Mouse (Mus musculus) 416B (cell line): Measurements from ENCODE around the gene Acot13.
A peak's percentile ranks its signal among the peaks of the same experiment; 100 is the strongest.

ENCODE experiments used
- DNase-seq: peaks from one replicate; pipeline ENCODE4 v3.0.0; 2011; ENCODE audit warnings: low read depth

The Acot13 gene

DNA sequence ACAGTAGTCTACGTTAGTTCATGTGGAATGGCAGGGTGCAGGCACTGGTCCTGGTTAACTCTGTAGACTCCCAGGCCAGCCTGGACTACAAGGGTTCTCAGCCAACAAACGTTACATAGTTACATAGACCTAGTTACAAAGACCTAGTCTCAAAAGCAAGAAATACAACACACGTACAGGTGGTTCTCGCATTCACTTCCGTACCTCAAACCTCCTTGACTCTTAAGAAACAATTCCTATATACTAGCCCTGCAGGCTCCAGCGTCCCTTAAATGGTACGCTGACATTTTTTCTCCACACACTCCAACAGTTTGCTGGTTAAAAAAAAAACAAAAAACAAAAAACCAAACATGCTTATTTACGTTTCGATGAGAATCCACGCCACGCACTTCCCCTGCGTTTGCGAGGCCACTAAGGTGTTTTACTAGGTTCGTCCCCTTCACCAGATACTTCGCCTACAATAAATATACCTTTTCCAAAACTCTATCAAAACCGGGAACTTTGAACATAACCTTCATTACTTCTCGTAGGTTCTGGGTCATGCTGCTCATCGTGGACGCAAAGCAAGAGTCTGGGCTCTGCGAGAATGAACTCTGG, 486 bp downstream of the Acot13 start:
- peak; percentile 54 for DNase-seq

- no peak for DNase-seq
These were observed 5.2 kb downstream of the Acot13 start for GRCm38 (mm10) chr13:24826116-24826515.

DNA sequence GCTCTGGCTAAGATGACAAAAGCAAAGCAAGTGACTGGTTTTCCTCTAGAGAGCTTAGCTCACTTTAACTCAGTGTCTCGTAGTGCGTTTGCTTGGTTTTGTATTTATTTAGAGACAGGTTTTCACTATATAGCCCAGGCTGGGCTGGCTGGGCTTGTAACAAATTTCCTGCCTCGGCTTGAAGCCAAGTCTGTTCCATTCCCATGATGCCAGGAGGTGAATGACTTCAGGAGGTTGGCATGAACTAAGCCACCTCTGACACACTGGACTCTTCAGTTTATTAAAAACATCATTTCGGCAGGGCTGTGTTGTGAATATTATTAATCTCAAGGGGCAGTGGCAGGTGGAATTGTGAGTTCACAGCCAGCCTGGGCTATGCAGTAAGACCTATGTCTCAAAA, 5.8 kb downstream of the Acot13 start:
- no peak for DNase-seq

DNA sequence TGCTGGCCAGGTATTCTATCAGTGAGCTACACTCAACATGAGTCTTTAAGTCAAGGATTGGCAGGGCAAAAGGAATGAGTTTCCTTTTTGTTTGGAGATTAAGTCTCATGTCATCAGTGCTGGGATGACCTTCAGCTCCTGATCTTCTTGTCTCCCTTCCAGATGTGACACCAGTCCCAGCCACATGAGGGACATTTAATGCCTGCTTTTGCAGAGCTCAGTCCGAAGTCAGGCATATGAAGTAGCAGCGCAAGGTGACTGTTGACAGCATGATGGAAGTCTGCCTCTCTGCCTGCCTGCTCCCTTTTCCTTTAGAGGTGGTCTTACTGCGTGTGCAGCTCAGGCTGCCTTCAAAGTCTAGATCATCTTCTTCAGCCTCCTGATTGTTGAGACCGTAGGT, 6.7 kb downstream of the Acot13 start:
- no peak for DNase-seq

GRCm38 (mm10) chr13:24822663-24823343, 8.5 kb downstream of the Acot13 start:
- DNase-seq: no peak

DNA sequence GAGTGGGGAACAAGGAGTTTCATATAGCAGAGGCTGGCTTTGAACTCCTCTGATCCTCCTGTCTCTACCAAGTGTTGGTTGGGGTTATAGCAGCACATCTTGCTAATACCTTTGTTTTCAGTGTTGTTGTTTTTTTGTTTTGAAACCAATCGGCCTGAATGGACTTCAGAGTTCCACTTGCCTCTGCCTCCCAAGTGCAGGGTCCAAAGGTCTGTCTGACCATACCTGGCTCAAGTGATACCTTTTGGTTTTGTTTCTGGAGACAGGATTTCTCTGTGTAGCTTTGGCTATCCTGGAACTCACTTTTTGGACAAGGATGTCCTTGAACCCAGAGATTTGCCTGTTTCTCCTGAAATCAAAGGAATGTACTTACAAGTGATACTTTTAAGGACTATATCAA, 11.4 kb downstream of the Acot13 start:
- DNase-seq: no peak

DNA sequence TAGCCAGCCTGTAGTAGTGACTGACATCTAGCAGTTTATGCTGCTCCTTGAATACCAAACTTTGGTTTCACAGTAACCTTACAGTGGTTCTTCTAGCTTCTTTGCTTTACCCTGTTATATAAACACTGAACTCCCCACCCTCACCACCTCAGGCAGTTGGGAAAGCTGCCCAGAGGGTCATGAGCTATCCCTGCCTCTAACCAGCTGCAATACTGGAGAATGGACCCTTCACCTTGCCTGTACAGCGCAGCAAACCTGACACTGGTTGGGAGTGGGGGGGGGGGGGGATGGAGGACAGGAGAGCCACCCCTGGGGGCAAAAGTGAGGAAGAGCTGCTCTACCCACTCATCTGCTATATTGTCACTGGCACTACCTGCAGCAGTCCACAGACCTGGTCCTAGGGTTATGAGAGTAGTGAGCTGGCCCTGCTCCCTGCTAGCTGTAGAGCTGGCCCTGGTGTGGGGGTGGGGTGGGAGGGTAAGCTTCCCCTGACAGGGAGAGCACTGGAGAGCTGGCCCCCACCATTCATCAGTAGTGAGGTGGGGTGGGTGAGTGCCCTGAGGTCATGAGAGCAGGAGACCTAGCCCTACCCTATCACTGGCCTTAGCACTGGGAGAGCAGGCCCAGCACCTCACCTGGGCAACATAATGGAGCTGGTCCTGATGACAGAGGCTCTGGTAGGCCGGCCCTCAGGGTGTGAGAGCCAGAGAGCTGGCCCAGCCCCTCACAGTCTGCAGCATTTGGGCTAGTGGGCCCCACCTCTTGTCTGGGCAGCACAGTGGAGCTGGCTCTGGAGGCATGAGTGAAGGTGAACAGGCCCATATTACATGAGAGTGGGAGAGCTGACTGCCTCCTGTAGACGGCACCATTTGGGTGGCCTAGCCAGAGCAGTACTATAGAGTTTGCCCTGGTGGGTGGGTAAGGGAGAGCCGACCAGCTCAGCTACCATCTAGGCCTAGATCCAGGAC, 14.9 kb downstream of the Acot13 start:
- DNase-seq: peak; percentile 42

DNA sequence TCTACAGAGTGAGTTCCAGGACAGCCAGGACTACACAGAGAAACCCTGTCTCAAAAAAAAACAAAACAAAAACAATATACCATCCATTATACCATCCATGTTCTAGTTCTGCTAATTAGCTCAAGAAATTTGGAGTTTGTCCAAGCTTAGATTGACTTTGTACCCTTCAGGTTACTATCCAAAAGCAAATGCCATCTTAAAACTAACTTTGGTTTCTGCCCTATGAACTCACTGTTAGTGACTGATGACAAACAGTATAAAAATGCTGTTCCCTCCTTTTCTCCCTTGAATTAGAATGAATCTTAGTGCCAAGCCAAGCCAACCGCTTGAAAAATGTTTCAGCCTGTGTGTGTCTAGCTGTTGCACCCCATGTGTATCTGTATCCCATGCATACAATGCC, 16.7 kb downstream of the Acot13 start:
- no peak for DNase-seq

DNA sequence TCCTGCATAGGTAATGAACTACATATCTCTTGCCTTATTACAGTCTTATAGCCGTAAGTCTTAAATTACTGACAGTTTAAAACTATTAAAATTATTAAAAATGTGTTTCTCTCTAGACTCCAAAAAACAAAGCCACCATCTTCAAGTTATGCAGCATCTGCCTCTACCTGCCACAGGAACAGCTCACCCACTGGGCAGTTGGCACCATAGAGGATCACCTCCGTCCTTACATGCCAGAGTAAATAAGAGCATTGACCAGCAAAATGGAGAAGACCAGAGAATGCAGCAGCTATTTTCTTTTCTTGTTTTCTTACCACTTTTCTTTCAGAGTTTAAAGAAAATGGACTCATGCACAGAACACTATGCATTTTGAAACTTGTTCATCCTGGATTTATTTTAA, 18.8 kb downstream of the Acot13 start:
- no peak for DNase-seq

- no peak for DNase-seq
These were observed 25.3 kb downstream of the Acot13 start for GRCm38 (mm10) chr13:24806079-24806478.

DNA sequence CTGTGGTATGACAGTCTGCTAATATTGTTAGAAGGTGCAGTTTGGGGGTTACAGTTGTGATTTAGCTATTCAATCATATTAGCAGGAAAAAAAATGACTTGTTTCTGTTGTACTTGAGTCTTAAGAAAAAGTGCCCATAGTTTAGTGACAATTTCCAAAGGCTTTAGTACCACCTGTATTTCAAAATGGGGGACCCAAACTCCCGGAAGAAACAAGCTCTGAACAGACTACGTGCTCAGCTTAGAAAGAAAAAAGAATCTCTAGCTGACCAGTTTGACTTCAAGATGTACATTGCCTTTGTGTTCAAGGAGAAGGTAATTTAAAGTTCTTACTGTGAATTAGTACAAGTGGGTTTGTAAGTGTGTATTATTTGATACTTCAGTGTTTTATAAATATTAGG, 28.1 kb downstream of the Acot13 start:
- no peak for DNase-seq

GRCm38 (mm10) chr13:24802131-24802691, 29.1 kb downstream of the Acot13 start:
- peak; percentile 78 for DNase-seq

GRCm38 (mm10) chr13:24801308-24801921, 29.9 kb downstream of the Acot13 start, which contains the start of gene BC005537:
BC005537 (plus strand) TSS chr13:24801657.
- no peak for DNase-seq

DNA sequence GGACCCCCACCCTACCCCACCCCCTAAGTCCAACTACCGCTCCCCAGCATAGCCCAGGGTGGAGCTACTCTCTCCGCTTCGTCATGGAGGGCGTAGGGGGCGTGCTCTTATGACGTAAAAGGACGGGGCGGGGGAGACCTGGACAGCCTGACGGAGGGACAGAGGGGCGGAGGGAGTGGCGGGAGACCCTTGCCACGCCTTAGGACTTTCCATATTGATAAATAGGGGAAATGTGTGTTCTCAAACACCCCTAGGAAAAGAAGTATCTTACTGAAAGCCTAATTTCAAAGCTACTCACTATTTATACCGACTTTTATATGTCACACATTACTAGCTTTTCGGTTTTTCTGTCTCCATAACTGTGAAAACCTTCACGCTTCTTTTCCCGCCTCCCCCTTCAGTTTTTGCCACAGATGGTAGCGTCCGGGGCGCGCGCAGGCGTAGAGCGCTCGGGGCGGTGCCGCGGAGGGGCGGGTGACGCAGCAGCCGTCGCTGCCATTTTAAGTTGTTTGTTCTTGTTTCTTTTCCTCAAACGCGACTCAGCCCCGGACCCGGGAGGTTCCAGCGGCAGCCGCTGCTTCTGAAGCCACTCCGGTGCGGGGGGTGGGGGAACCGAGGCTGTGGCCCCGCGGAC, 30.5 kb downstream of the Acot13 start:
- DNase-seq: peak; percentile 99

DNA sequence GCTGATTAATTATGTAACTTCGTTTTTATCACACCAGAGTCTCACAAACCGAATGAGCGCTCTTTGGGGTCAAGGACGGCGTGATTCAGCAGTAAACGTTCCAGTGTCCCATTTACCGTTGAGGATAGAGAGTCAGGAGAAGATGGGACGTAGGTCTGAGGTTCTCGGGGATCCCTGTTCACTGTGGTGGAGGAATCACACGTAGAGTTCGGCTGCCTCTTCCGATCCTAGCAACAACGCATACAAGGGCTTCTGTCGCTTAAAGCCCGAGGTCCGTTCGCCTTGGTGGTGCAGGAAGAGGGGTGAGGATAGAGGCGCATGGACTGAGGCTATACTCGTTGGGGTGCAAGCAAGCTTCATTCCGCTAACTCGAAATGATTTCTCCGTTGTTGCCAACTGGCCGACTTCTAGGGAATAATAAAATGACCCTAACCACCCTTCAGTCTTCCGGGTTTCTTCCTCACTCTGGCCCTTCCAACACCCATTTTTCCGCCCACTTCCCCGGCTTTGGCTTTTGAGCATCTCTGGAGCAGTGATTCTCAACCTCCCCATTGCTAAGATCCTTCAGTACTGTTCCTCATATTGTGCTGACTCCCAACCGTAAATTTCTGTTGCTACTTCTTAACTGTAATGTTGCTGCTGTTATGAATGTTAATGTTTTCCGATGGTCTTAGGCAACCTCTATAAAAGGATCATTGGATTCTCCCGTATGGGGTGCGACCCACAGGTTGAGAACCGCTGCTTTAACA, 31.2 kb downstream of the Acot13 start:
- DNase-seq: peak; percentile 70

DNA sequence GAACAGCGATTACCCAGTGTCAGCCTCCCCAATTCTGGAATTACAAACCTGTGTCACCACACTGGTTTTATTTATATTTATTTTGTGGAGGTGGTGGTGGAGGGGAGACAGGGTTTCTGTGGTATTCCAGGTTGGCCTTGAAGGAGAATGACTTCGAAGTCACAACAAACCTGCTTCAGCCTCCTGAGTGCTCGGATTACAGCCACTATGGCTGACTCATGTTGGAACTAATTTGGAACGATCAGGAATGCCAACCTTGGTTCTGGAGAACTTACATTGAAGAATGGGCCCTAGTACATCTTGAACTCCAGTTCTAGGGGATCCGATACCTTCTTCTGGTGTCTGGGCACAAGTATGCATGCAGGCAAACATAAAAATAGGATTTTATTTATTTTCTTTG, 32.0 kb downstream of the Acot13 start:
- no peak for DNase-seq

DNA sequence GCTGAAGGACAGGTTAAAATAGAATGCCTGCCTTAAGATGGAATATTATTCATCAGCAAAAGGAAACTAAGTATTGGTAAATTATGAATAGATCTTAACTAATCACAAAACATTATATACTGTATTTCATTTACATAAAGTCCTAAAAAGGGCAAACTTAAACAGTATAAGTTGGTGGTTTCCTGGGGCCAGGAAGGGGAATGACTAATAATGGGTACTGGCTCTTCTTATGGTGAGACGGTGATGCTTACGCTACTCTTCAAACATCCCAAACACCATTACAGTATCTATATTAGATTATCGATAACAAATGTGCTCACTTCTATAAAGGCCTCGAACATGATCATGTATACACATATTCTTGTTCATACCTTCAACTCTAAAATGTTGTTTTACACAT, 32.7 kb downstream of the Acot13 start:
- DNase-seq: peak; percentile 70

DNA sequence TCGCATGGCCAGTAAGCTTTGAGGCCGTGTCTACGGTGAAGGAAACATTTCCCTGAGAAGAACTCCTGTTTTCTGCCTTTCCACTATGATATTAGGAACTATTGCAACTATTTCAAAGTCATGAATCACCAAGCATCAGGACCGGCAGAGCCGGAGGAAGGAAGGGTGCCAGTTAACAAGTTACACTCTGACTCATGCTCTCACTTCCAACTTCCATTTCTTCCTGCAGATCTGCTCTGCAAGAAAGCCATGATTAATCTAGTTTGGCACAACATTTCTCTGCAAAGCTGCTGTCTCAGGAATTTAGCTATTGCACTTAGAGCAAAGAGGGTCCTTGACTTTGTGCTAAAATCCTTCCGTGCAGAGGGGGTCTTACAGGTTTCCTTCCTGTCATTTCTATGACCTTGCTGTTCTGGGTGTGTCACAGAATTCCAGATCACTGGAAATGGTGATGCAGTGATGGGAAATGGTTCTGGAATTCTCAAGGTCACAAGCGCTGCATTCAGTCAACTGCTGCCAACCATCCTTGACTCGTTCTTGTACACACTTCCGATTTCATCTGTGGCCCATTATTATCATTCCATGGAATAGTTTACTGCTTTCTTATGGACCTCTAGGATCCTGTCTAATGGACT, 38.8 kb downstream of the Acot13 start:
- peak; percentile 92 for DNase-seq

- peak; percentile 99 for DNase-seq
These were observed 40.0 kb downstream of the Acot13 start for GRCm38 (mm10) chr13:24791349-24791748.

DNA sequence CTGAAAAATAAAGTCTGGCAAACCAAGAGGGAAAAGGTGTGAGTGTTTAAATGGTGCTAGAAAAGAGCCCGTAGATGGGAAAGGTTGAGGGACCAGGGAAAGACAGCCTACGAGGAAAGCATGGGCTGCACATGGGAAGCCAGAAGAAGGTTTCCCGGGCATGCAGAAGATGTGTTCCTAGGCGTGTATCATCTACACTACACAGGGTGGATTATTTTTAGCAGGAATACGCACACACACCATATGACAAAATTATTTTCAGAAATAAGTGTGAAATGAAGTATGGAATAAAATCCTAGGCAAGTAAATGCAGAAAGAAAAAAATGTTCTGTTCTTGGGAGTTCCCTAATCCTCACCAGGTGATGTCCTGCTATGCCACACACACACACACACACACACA, 43.9 kb downstream of the Acot13 start:
- no peak for DNase-seq
